Mouse (Mus musculus): Measurements from ENCODE around the gene Traf1. TPM values are rescaled to one million over a fixed set of nuclear protein-coding genes. Genes with fewer than 3 reads are reported as not detected.

Gene Traf1
- total RNA-seq (2018; cell fraction: chromatin; rRNA removed) = 1,000 to 10,000 TPM in 2 of 26 experiments, 100 to 1,000 TPM in 17, 10 to 100 TPM in 7; 17.9 to 1,486 (median 305) TPM
- 100 to 1,000 TPM in 4 of 26 experiments, 10 to 100 TPM in 16, 1 to 10 TPM in 6; 4.1 to 298 (median 39.1) TPM for total RNA-seq (2018; cell fraction: cytosol; rRNA removed)
- 1,000 to 10,000 TPM in 1 of 26 experiments, 100 to 1,000 TPM in 19, 10 to 100 TPM in 6; 18.6 to 1,031 (median 263) TPM for total RNA-seq (2018; cell fraction: nucleus; rRNA removed)
- polyA plus RNA-seq (2018) = 3.0 to 7.8 TPM (median 3.3 TPM) in 3 replicates

DNA sequence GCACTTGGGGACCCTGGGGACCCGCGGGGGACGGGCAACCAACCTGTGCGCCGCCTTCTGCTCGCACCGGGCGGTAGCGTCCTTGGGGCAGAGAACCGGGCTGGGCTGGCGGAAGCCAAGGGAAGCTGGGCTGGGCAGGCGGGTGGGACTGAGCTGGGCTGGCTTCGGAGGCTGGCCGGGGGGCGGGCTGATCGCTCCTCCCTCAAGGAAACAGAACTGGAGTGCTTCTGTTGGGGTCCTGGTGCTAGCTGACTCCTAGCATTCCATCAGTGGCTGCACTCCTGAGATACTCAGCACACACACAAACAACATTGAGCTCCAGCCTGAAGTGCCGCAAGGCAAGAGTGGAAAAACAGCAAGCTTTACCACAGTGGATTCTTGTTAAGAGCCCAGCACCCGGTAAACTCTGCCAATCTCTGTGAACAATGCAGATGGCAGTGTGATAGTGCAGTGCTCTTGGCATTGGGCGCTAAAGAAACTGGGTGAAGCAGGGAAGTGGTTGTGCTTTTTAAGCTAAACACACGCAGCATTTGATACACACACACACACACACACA, at the start of gene Traf1:
Gene Traf1, minus strand, starts transcription at position 292 of the 556 bp plus-strand sequence.
- Histone ChIP-seq H3K4me3 (ENCODE audit: inconsistent target) (no peak within 1 kb of the TSS), H3K79me2 (ENCODE audit: inconsistent target) (no peaks in the 10 kb centered on the region; the same call in 1 of the 2 replicates), H3K27ac (peak within 1 kb of the TSS; percentile 83), H3K36me3 (ENCODE audit: inconsistent target) (no peaks in the 10 kb centered on the region)
- 19% methylated on average over 20 of the region's 20 CpGs for WGBS (ENCODE audit: missing documents)

DNA sequence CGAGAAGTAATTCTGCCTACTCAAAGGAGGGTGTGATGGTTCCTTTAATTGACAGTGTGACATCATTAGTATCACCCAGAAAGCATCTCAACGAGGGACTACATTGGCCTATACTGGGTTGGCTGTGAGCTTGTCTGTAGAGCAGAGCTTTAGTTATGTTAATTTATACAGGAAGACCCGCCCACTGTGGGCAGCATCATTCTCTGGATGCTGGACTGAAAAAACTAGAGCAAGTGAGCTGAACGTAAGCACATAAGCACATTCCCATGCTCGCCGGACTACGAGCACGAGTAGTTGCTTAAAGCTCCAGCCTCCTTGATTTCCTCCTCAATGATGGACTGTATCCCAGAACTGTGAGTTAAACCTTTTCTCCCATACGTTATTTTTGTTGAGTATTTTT, 37.4 kb upstream of the Traf1 start:
- no peak overlapping the region for H3K4me3 ChIP-seq (ENCODE audit: inconsistent target)
- 87% methylated on average over 9 of the region's 9 CpGs for WGBS (ENCODE audit: missing documents)
- no peaks in the 10 kb centered on the region for H3K79me2 ChIP-seq (ENCODE audit: inconsistent target)
- H3K27ac ChIP-seq = no peak overlapping the region
- no peaks in the 10 kb centered on the region for H3K36me3 ChIP-seq (ENCODE audit: inconsistent target)

DNA sequence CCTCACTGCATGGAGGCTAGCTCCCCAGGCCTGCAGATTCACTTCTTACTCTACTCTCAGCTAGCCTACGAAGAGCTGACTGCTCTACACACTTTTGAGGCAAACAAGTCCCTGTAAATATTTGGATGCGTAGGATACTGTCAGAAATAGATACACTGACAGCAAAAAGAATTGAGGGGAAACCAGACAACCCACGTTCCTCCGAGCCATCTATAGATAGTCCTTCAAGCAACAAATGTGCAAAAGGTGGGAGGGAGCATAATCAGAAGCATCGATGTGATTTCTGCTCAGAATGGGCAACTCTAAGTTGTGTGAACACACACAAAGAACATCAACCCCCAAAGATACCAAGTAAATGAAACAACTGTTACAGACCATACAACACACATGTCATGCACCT, 34.9 kb upstream of the Traf1 start:
- 92% methylated on average over 5 of the region's 5 CpGs for WGBS (ENCODE audit: missing documents)
- H3K27ac ChIP-seq = no peak overlapping the region
- no peaks in the 10 kb centered on the region for H3K36me3 ChIP-seq (ENCODE audit: inconsistent target)
- no peak overlapping the region for H3K4me3 ChIP-seq (ENCODE audit: inconsistent target)
- H3K79me2 ChIP-seq (ENCODE audit: inconsistent target) = no peaks in the 10 kb centered on the region

DNA sequence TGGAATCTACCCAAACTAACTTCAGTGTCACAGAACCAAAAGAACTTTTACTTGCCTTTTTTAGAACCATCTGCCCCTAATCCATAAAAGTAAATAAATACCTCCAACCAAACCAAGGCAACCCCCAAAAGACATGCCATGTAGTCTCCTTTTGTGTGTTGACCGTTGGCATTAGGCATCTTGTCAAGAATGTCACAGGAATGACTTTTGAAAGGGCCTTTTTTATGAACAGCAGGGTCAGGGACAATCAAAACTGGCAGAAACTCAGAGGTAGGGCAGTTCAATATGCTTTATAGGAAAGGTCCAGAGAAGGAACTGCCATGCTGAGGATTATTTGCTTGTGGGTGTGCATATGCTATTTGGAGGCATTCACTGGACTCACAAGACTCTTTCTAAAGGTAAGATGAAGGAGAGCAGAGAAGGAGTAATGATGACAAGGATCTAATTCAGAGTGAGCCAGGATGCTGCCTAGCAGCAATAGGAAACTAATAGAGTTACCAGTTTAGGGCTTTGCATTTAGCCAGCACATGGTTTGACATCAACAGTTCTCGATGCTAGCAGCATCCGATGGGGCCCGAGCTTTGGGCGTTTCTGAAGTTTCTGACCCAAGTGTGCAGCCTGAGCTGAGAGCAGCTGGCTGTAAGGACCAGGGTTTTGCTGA, 32.3 kb upstream of the Traf1 start:
- no peak overlapping the region for H3K27ac ChIP-seq
- no peaks in the 10 kb centered on the region for H3K79me2 ChIP-seq (ENCODE audit: inconsistent target)
- H3K36me3 ChIP-seq (ENCODE audit: inconsistent target) = no peaks in the 10 kb centered on the region
- H3K4me3 ChIP-seq (ENCODE audit: inconsistent target) = no peak overlapping the region
- 95% methylated on average over 5 of the region's 5 CpGs for WGBS (ENCODE audit: missing documents)

DNA sequence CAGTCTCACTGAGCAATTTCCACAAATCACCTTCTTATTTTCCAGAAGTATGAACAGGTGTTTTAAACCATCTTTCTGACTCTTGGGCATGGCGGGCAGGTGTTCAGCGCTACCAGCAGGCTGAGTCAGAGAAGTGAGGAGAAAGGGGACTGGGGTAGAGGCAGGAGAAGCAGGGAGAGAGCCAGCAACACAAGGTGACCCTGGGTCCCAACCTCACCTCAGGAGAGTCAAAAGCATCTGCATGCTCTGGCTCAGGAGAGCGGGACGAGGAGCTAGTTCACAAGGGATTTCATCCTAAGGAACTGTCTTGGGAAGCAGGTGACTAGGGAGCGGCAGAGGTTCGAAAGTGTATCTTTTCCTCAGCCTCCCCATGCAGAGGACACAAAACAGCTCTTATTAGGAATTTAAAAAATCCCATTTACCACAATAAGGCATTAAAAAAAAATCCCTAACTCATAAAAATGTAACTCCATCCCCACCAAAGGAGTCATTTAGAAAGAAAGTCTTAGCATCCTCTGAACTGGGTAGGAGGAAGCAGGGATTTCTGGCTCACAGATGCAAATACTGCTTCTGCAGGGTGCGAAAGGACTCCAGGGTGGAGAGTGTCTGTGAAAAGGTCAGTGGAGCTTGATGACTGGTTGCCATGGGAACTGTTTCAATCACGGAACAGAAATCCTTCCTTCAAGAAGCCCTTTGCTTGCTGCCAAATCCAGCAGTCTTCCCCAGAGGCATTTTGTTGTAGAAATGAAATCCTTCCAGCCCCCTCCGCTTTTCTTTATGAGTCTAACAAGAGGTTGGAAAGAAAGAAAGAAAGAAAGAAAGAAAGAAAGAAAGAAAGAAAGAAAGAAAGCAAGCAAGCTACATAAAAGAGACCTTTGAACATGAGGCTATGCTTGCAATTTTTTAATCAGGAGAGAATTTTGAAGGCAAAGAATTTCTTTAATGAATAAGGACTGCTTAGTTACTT, 31.4 kb upstream of the Traf1 start:
- Histone ChIP-seq H3K79me2 (ENCODE audit: inconsistent target) (no peaks in the 10 kb centered on the region), H3K36me3 (ENCODE audit: inconsistent target) (no peaks in the 10 kb centered on the region), H3K4me3 (ENCODE audit: inconsistent target) (no peak overlapping the region), H3K27ac (no peak overlapping the region)
- WGBS (ENCODE audit: missing documents) = 52% methylated on average over 9 of the region's 9 CpGs

DNA sequence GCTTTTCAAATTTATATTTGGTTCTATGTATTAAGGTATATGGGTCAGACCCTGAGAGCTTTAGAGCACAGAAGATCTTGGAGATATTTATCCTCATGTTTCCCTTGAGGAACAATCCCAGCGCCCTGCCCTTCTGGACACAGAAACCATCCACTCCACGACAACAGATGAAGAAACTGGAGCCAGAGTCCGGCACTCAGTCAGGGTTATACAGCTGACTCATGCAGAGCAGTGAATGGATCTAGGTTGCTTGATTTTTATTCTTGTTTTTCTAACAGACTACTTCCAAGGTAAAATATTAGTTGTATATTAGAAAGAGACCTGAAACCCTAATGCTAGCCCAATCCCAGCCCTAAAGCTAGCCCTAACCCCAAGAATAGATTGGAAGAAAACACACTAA, 30.4 kb upstream of the Traf1 start:
- no peaks in the 10 kb centered on the region for H3K79me2 ChIP-seq (ENCODE audit: inconsistent target)
- H3K4me3 ChIP-seq (ENCODE audit: inconsistent target) = no peak overlapping the region
- H3K36me3 ChIP-seq (ENCODE audit: inconsistent target) = no peaks in the 10 kb centered on the region
- WGBS (ENCODE audit: missing documents) = 91% methylated on average over 3 of the region's 3 CpGs
- no peak overlapping the region for H3K27ac ChIP-seq

DNA sequence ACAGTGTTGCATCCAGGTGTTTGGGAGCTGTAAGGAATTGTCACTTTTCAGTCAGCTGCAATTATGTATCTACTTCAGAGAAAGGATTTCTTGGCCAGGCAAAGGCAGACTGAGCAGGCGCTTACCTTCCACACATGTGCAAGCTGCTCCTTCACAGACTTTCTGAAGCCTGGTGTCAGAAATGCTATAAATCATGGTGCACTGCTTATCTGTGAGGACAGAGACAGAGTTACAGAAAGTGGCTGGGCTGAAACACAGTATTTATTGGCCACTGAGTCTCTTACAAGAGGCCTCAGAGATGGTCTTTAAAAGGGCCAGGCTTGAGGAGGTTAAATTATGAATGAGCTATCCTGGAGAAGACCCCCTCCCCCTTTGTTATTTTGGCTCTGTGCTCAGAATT, 28.2 kb upstream of the Traf1 start:
- H3K4me3 ChIP-seq (ENCODE audit: inconsistent target) = no peak overlapping the region
- no peaks in the 10 kb centered on the region for H3K36me3 ChIP-seq (ENCODE audit: inconsistent target)
- WGBS (ENCODE audit: missing documents) = 100% methylated on average over 1 of the region's 1 CpGs
- no peak overlapping the region for H3K27ac ChIP-seq
- H3K79me2 ChIP-seq (ENCODE audit: inconsistent target) = no peaks in the 10 kb centered on the region

DNA sequence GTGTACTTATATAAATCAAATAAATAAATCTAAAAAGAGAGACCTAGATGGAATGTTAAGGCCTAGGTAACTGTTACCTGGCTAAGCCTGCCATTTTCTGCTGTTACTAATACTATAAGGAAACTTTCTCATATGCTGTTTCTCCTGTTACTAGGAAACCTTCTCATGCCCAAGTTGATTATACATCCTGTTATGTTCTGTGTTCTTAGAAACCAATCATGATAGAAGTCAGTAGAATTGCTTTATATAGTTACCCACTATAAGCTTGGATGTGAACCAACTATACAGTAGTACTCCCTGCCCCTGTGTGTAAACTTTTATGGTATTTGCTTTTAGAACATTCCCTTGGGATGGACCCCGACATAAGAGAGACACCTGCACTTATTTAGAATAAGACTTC, 26.0 kb upstream of the Traf1 start:
- H3K79me2 ChIP-seq (ENCODE audit: inconsistent target) = no peaks in the 10 kb centered on the region
- no peaks in the 10 kb centered on the region for H3K36me3 ChIP-seq (ENCODE audit: inconsistent target)
- no peak overlapping the region for H3K27ac ChIP-seq
- 100% methylated on average over 1 of the region's 1 CpGs for WGBS (ENCODE audit: missing documents)
- no peak overlapping the region for H3K4me3 ChIP-seq (ENCODE audit: inconsistent target)

DNA sequence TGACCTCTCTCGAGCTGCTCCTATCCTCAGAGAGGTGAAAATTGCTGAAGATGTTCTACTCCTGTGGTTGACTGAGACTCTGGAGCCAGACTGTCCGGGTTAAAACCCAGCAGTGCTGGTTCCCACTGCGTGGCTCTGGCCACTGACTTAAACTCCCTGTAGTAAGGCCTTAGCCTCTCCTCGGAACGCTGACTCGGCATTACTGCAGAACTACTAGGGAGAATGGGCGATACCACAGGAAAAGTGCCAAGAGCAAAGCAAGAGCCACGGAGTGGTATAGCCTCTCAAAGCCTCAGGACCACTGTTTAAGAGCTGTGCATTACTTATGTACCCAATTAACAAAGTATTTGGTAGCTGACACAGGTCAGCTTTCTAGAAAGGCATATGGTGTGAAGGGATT, 23.3 kb upstream of the Traf1 start:
- 89% methylated on average over 8 of the region's 8 CpGs for WGBS (ENCODE audit: missing documents)
- Histone ChIP-seq H3K36me3 (ENCODE audit: inconsistent target) (no peaks in the 10 kb centered on the region), H3K79me2 (ENCODE audit: inconsistent target) (no peaks in the 10 kb centered on the region), H3K27ac (no peak overlapping the region), H3K4me3 (ENCODE audit: inconsistent target) (no peak overlapping the region)

DNA sequence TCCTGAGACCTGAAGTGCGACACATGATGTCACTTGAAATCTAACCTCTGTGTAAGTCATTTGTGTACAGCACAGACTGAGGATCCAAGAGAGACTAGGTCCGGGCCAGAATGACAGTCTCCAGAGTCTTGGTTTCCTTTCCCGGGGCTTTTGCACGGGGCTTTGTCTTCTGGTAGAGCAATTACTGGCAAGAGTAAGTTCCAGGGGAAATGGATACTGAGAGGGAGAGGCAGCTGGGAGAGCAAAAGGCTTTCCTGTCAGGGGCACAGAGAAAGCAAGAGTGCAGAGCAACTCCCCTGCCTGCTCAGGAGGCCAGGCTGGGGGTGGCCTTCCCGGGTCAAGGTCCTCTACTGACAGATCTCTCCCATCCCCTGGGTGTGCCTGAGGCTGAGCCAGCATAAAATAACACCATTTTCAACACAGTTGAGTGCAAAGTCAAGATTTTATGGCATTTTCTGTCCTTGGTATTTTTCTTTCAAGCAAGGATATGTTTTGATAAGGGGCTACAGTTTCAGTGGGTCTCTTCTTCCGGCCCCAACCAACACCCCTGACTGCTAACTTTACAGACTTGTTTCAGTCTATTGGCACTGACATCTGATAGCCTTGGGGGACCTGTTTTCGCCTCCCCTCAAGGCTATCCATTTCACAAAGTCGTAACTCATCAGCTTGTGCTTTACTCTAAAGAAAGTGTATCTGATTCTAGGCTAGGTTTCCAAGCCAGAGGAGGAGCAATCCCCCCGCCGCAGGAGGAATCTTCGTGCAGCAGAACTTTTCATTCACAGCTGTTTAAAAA, 21.5 kb upstream of the Traf1 start:
- H3K4me3 ChIP-seq (ENCODE audit: inconsistent target) = no peak overlapping the region
- H3K79me2 ChIP-seq (ENCODE audit: inconsistent target) = no peaks in the 10 kb centered on the region
- no peak overlapping the region for H3K27ac ChIP-seq
- WGBS (ENCODE audit: missing documents) = 84% methylated on average over 11 of the region's 11 CpGs
- H3K36me3 ChIP-seq (ENCODE audit: inconsistent target) = no peaks in the 10 kb centered on the region

DNA sequence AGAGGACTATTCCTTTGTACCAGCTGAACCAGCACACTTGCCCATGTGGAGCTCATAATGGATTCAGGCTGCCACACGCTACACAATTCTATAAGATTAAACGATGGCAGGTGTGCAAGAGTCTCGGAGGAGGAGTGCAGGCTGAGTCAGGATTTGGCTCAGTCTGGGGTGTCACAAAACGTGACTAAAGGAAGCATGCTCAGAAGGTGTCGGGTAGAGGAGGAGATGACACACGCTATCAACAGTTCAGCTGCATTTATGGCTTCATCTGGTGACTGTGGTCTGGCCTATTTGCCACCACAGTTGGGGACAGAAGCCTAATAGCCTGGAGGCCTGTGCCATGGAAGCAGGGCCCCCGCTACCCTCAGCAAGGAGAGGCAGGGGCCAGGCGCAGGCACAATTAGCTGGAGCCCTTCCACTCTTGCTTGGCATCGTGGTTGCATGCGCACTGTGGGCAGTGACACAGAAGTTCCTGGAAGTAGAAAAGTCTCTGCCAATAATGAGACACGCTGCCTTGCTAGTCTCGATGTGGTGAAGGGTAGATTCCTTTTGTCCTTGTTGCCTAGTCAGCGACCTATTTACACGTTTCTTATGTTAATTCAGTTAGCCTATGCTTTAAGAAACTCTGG, 20.6 kb upstream of the Traf1 start:
- 79% methylated on average over 14 of the region's 14 CpGs for WGBS (ENCODE audit: missing documents)
- H3K27ac ChIP-seq = no peak overlapping the region

DNA sequence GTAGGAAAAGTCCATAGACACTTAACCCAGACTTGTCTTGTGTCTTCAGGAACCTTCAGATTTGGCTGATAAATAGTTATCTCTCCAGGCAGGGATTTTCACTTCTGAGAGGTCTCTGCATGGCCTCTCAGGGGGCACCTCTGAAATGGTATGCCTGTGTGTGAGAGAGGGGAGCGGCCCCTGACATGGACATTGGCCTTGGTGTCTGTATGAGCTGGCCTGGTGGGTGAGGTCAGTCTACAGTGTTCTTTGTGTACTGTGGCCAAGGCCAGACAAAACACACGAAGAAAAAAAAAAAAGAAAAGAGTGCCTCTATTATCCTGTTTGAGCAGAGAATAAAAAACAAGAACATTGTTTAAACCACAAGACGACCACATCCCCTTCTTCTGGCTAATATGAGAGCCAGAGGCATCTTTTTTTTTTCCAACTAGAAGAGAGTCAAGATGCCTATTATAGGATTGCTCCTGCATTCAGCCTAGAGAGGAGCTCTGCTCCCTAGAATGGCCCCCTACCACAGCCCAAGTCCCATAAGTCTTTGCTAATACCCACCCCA, 18.0 kb upstream of the Traf1 start:
- Histone ChIP-seq H3K36me3 (ENCODE audit: inconsistent target) (no peaks in the 10 kb centered on the region), H3K27ac (no peak overlapping the region), H3K4me3 (ENCODE audit: inconsistent target) (no peak overlapping the region), H3K79me2 (ENCODE audit: inconsistent target) (no peaks in the 10 kb centered on the region)
- 44% methylated on average over 2 of the region's 3 CpGs for WGBS (ENCODE audit: missing documents)

More for the DNA sequence above, 20.6 kb upstream of the Traf1 start:
- no peak overlapping the region for H3K4me3 ChIP-seq (ENCODE audit: inconsistent target)
- H3K36me3 ChIP-seq (ENCODE audit: inconsistent target) = no peaks in the 10 kb centered on the region
- no peaks in the 10 kb centered on the region for H3K79me2 ChIP-seq (ENCODE audit: inconsistent target)

DNA sequence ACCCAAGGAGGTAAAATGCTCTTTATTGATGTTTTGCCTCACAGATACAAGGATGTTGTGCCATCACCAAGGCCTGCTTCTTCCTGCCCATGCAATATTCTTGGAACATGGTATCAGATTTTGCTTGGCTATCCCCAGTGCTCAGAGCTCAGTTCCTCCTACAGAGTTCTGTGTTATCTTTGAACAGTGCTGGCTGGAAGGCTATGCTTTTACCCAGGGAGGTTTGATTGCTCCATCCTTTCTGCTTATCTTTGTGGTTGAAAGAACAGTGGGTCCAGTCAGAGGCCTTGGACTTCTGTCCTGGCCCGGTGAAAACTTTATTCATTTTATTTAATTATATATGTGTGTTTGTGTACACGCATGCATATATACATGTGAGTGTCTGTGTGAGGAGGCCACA, 16.7 kb upstream of the Traf1 start:
- Histone ChIP-seq H3K79me2 (ENCODE audit: inconsistent target) (no peaks in the 10 kb centered on the region), H3K4me3 (ENCODE audit: inconsistent target) (no peak overlapping the region), H3K27ac (no peak overlapping the region), H3K36me3 (ENCODE audit: inconsistent target) (no peaks in the 10 kb centered on the region)
- 90% methylated on average over 2 of the region's 2 CpGs for WGBS (ENCODE audit: missing documents)
